Mouse (Mus musculus) 3T3-L1 (cell line): ENCODE results near the gene Trib2.

Experiments used
- DNase-seq: peaks from one replicate; pipeline ENCODE4 v3.0.0-alpha.2; 2015; ENCODE audit warnings: low read depth, low spot score

Trib2 gene

GRCm38 (mm10) chr12:15768536-15768935 lies 48.2 kb downstream of the Trib2 start:
- peak; percentile 48 for DNase-seq

- peak; percentile 5 for DNase-seq
Measured at GRCm38 (mm10) chr12:15765996-15766395, 50.7 kb downstream of the Trib2 start.

GRCm38 (mm10) chr12:15765238-15765637 lies 51.5 kb downstream of the Trib2 start:
- DNase-seq = no peak

- DNase-seq = no peak
Measured at GRCm38 (mm10) chr12:15761453-15762116, 55.1 kb downstream of the Trib2 start.

GRCm38 (mm10) chr12:15760684-15761083 lies 56.0 kb downstream of the Trib2 start:
- no peak for DNase-seq

GRCm38 (mm10) chr12:15758866-15759265 lies 57.9 kb downstream of the Trib2 start:
- DNase-seq = no peak

- no peak for DNase-seq
Measured at GRCm38 (mm10) chr12:15757351-15757750, 59.4 kb downstream of the Trib2 start.

GRCm38 (mm10) chr12:15755030-15755690 lies 61.6 kb downstream of the Trib2 start:
- peak; percentile 20 for DNase-seq

- DNase-seq = peak; percentile 38
Measured at GRCm38 (mm10) chr12:15754602-15755001, 62.1 kb downstream of the Trib2 start.

GRCm38 (mm10) chr12:15749646-15750195 lies 67.0 kb downstream of the Trib2 start:
- no peak for DNase-seq

- DNase-seq = no peak
Measured at GRCm38 (mm10) chr12:15745752-15746151, 71.0 kb downstream of the Trib2 start.
